Mouse (Mus musculus) embryonic fibroblast, embryonic 13.5 days (primary cell): ENCODE measurements around the gene Gys1.
"Not testable (repeated sequence)": the region's sequence is repeated elsewhere in the genome, so short reads cannot be mapped to it uniquely, and the experiment has no call there.

Experiments
- CTCF ChIP-seq: IDR thresholded peaks from 2 replicates; pipeline ENCODE4 v1.5.1; 2011; ENCODE audit warnings: mild to moderate bottlenecking, control low read depth, low read length, moderate library complexity, borderline replicate concordance; ENCODE audit not compliant: insufficient read depth
- POLR2A ChIP-seq: IDR thresholded peaks from 2 replicates; pipeline ENCODE4 v1.6.1; 2011; ENCODE audit warnings: low read depth, mild to moderate bottlenecking, control low read depth, low read length, moderate library complexity

DNA sequence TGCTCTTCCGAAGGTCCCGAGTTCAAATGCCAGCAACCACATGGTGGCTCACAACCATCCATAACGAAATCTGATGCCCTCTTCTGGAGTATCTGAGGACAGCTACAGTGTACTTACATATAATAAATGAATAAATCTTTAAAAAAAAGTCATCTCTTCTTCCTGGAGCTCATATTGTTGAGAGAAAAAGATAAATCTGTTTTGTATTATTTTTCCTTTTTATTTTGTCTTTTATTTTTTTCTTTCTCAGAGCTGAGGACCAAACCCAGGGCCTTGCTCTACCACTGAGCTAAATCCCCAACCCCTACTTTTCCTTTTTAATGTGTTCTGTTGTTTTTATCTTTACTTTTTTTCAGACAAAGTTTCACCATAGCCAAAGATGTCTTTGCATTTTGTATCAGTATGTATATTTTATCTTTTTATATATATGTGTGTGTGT, 38.3 kb upstream of the Gys1 start:
- not testable (repeated sequence) for TF ChIP-seq POLR2A, CTCF
